Mouse (Mus musculus) CD4-positive, CD25-positive, alpha-beta regulatory T cell, adult 4 months (primary cell): ENCODE results near the gene Tmem170b. TPM values are rescaled to one million over a fixed set of nuclear protein-coding genes. Genes with fewer than 3 reads are reported as not detected.
"Not testable (repeated sequence)": the region's sequence is repeated elsewhere in the genome, so short reads cannot be mapped to it uniquely, and the experiment has no call there.

ENCODE experiments used
- ATAC-seq: one replicate; pipeline ENCODE4 v1.8.0; 2017
- polyA plus RNA-seq, 2 experiments: library from polyadenylated mRNA; unstranded; fragments of 100-300 nt; shearing (Covaris generic); gene quantifications; one replicate each; pipeline ENCODE4 v1.2.1; 2017

Tmem170b gene
- polyA plus RNA-seq, 2 experiments from 2014 or later = 11.0 to 14.2 TPM

GRCm38 (mm10) chr13:41670386-41671130, 64.9 kb downstream of the Tmem170b start:
- ATAC-seq = no peak

GRCm38 (mm10) chr13:41671136-41671705, 65.5 kb downstream of the Tmem170b start:
- peak; percentile 26 for ATAC-seq

GRCm38 (mm10) chr13:41672904-41673303, 67.2 kb downstream of the Tmem170b start:
- not testable (repeated sequence) for ATAC-seq

- no peak for ATAC-seq
These were observed 67.8 kb downstream of the Tmem170b start for GRCm38 (mm10) chr13:41673541-41673940.

GRCm38 (mm10) chr13:41674608-41675007, 68.9 kb downstream of the Tmem170b start:
- ATAC-seq = not testable (repeated sequence)

- ATAC-seq = no peak
These were observed 69.8 kb downstream of the Tmem170b start for GRCm38 (mm10) chr13:41675498-41675897.

GRCm38 (mm10) chr13:41675966-41676835, 70.5 kb downstream of the Tmem170b start:
- ATAC-seq = no peak

GRCm38 (mm10) chr13:41676836-41677186, 71.1 kb downstream of the Tmem170b start:
- ATAC-seq = no peak

- ATAC-seq = no peak
These were observed 75.3 kb downstream of the Tmem170b start for GRCm38 (mm10) chr13:41680854-41681549.

- no peak for ATAC-seq
These were observed 76.8 kb downstream of the Tmem170b start for GRCm38 (mm10) chr13:41682341-41683119.

GRCm38 (mm10) chr13:41683356-41684012, 77.8 kb downstream of the Tmem170b start:
- no peak for ATAC-seq

- no peak for ATAC-seq
These were observed 79.8 kb downstream of the Tmem170b start for GRCm38 (mm10) chr13:41685499-41685898.

GRCm38 (mm10) chr13:41689055-41689454, 83.3 kb downstream of the Tmem170b start:
- ATAC-seq = no peak

GRCm38 (mm10) chr13:41689598-41690045, 83.9 kb downstream of the Tmem170b start:
- no peak for ATAC-seq

Other genes with a start within 250 kb of the Tmem170b start
- gene Nedd9, start 118.5 kb upstream of the Tmem170b start, polyA plus RNA-seq = 100 to 1,000 TPM; 122 to 144 TPM
- 1 to 10 TPM in 1 of 2 experiments, not detected in 1; 1.5 TPM for gene Adtrp, start 241.8 kb downstream of the Tmem170b start, polyA plus RNA-seq